Mouse (Mus musculus) gastrocnemius, postnatal 14 days (tissue): Measurements from ENCODE around the gene Trp53. TPM values are rescaled to one million over a fixed set of nuclear protein-coding genes. Genes with fewer than 3 reads are reported as not detected.

Experiments
- DNase-seq: peaks from one replicate; pipeline ENCODE4 v3.0.0; 2021; ENCODE audit warnings: mixed read lengths
- intact Hi-C: fragments of 180-260 bp; cut with DNase I; formaldehyde crosslinking; loops from one replicate; pipeline ENCODE4 v1.15.1; 2025; ENCODE audit warnings: low total_unique reads
- total RNA-seq, 2 experiments: library from RNA; stranded (reverse); gene quantifications; 2 replicates each; pipeline ENCODE4 v1.2.3; 2021

Trp53 gene
- total RNA-seq, 2 experiments from 2014 or later: 15.2 to 22.7 TPM

DNA sequence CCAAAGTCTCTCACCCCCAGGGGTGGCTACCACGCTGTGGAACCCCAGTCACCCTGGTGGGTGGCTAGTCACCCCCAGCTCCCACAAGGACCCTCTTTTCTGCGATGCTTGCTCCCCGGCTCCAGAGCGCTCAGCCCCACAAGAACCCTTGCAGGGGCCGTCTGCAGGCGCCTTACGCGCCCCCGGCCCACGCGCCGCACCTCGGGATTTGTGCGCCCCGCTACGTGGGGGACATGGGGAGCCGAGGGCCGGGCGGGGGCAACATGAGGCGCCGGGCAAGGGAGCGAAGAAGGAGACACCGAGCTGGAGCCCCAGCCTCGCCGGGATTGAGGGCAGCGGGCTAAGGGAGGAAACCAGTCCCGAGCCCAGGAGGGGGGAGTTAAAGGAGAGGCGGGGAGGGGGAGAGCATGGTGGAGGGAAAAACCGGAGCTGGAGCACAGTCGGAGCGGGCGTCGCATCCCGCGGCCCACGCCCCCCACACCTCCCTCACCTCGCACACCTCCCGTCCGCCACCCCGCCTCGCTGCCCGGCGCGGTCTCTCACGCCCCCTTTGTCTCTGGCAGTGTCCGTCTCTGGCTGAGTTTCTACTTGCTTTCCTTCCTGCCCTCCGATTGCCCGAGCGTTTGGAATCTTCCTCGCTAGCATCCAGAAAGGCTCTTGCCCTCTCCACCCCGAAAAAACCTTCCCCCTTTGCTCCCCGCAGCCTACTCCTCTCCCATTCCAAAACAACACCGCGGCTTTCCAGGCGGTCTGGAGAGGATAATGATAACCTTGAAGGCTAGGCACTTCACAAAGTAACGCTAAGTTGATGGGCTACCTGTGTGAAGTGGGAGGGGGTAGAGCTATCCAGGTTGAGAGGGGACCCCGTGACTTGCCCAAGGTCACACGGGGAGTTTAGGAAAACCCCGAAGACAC, 20.1 kb upstream of the Trp53 start, which contains the start of gene Efnb3:
Efnb3 (minus strand) TSS at position 355 of the 915 bp plus-strand sequence.
- intact Hi-C loops: no loop called here
- peak; percentile 21 for DNase-seq

DNA sequence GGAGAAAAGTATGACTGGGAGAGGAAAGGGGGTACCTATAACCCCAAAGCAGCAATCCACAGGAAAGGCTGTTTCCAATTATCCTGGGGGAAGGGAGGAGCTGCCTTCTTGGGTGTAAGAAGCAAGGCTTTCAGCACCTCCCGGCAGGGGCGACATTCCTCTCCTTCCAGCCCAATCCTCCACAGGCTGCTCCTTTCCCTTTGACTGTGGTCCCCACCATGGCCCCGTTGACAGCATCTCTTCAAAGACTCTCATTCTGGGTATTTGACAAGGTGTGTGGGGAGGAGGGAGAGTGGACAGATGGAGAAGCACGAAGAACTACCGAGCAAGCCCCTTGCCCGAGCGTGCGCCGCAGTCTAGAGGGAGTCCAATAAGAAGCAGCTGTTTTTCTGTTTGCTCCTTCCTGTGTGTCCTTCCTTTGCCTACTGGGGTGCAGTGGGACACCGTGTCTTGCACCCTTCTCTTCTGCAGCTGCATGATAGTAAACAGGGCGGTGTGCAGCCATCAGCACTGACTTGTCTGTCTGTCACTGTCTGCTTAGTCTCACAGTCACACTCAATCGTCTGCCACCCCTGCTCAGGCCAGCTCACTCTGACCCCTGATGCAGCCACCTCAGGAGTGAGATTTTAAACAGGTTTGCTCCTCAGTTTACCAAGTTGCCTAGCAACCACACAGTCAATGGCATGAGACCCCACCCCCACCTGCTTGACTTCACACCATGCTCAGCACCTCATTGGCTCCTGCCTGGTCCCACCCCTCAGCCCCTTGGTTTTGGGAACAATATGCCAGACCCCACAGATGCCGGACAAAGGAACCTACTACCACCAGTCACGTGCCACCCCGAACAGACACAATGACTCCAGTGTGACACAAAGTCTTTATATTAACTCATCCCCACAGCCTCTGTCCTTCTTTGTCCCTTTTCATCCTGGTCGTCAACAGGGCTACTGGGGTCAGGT, 19.0 kb upstream of the Trp53 start:
- intact Hi-C loops: no loop called here
- DNase-seq: no peak

- DNase-seq: no peak
- intact Hi-C loops: no loop called here
These were observed 16.8 kb upstream of the Trp53 start for GRCm38 (mm10) chr11:69563373-69563772.

- no peak for DNase-seq
- intact Hi-C loops: no loop called here
These were observed 15.8 kb upstream of the Trp53 start for GRCm38 (mm10) chr11:69564391-69564790.

DNA sequence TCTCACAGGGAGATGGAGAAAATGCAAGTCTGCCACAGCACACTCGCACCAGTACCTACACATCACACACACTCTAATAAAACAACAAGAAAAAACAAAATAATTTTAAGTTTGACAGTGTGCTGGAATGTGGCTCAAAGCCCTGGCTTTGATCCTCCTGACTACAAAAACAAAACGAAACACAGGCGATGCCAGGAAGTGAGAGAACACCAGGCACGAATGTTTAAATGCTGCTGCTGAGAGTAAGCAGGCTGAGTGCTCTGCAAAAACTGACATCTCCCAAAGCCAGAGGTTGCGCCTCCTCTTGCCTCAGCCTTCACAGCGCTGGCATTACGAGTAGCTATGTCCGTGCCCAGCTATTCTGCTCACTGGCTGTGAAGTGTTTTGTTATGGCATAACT, 15.0 kb upstream of the Trp53 start:
- no peak for DNase-seq
- intact Hi-C loops: no loop called here

GRCm38 (mm10) chr11:69575220-69575619, 4.9 kb upstream of the Trp53 start:
- intact Hi-C loops: loop anchor here (5.0 kb wide), 1 partner anchor 37 kb away; no protein-coding TSS in a partner anchor
- no peak for DNase-seq

- DNase-seq: no peak
- intact Hi-C loops: loop anchor here (5.0 kb wide), 1 partner anchor 36 kb away; no protein-coding TSS in a partner anchor
These were observed 3.9 kb upstream of the Trp53 start for GRCm38 (mm10) chr11:69576307-69576706.

DNA sequence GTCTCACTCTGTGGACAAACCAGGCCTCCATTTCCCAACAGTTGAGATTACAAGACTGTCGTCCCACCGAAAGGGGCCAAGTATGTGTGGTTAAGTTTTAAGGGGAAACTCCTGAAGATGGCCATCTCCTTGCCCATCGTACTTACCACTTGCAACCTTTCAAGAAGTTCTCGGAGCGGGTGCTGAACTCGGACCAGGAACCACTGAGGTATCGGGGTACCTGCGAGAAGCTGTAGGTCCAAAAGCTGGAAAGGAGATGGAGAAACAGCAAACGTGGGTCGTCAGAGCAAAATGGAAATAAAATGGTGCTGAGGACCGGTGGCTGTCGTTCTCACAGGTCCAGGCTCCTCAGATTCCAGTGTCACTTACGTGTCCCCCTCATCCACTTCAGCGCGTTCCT, 1.9 kb upstream of the Trp53 start:
- no peak for DNase-seq
- intact Hi-C loops: loop anchor here (5.0 kb wide), 1 partner anchor 34 kb away; no protein-coding TSS in a partner anchor

- intact Hi-C loops: loop anchor here (5.0 kb wide), 1 partner anchor 33 kb away; no protein-coding TSS in a partner anchor
- DNase-seq: peak; percentile 92
These were observed 786 bp upstream of the Trp53 start for GRCm38 (mm10) chr11:69579128-69580017.

DNA sequence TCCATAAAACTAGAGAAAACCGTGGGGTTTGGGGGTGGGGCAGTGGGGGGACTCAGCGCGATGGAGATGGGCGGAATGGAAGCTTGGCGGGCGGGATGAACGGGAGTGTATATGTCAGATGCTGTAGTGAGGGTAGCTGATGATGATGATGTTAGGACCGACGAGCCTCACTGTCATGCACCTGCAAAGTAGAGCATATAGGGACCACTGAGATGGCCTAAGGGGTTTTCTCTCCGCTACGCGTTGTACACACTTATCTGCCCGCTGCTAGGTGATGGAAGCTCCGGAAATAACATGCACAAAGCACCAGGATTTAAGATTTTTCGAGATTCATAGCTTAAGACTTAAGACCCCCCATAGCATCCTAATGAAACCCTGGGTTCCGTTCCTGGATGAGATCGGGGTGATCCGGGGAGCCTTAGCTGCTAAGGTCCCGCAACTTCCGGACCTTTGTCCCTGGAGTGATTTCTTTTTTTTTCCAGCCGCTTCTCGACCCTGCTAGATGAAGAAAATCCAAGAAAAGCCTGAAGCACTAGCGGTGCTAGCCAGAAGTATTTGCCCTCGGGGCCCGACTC, 500 bp downstream of the Trp53 start:
- intact Hi-C loops: no loop called here

GRCm38 (mm10) chr11:69581147-69581688, 1.1 kb downstream of the Trp53 start:
- DNase-seq: peak; percentile 91
- intact Hi-C loops: no loop called here

More for the DNA sequence above, 500 bp downstream of the Trp53 start:
- no peak for DNase-seq

GRCm38 (mm10) chr11:69581814-69582213, 1.7 kb downstream of the Trp53 start:
- intact Hi-C loops: no loop called here
- DNase-seq: no peak

DNA sequence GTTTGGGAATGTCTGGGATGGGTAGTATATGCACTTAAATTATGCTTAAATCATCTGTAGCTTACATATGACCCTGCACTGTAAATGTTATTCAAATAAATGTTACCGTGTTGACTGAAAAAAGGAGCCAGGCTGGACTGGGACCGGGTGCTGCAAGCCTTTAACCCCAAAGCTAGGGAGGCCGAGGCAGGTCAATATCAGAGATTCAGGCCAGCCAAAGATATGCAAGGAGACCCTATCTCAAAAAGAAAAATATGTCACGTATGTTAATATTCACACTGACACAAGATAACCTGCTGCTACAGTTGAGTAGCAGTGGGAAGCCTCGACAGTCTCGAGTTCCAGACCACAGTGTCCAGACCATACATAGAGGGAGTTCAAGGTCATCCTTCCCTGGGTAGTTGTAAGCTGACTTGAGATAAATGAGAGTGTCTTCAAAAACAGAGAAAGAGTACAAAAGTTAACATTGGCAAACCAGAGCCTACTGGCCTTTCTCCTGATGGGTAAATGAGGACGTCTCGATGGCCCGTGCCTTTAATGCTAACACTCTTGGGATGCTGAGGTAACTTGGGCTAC, 2.2 kb downstream of the Trp53 start:
- DNase-seq: no peak
- intact Hi-C loops: no loop called here

DNA sequence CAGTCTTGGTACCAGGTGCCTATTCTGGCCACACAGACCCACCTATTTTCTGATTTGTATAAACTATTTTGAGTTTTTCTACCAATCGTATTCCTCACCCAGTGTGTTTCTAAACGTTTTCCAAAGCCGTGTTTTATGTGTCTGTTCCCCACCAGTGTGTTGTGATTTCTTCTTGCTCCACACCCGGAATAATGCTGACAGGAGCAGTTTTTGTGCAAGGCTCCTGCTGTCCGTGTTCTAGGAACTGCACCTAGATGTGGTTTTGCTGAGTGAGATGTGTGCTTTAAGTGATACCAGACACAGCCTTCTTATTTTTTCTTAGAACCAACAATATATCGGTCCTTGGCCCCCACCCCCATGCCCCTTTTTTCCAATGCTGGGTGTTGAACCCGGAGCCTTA, 3.8 kb downstream of the Trp53 start:
- intact Hi-C loops: no loop called here
- DNase-seq: no peak

DNA sequence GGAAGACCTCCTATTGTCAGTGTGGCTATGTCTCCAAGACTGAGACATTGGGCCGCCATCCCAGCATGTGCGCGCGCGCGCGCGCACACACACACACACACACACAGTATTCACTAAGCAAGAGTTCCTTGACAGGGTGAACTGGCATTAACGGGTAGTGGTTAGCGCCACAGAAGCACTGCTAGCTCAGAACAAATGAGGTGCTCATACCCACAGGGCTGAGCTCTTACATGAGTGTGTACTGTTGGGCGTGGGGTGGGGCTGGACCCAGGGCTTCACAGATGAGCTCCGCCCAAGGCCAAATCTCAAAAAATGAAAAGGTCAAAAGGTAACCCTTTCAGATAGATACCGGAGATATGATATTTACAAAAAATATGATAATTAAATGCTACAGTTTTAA, 4.8 kb downstream of the Trp53 start:
- no peak for DNase-seq
- intact Hi-C loops: no loop called here

GRCm38 (mm10) chr11:69585718-69586325, 5.7 kb downstream of the Trp53 start:
- DNase-seq: no peak
- intact Hi-C loops: no loop called here

DNA sequence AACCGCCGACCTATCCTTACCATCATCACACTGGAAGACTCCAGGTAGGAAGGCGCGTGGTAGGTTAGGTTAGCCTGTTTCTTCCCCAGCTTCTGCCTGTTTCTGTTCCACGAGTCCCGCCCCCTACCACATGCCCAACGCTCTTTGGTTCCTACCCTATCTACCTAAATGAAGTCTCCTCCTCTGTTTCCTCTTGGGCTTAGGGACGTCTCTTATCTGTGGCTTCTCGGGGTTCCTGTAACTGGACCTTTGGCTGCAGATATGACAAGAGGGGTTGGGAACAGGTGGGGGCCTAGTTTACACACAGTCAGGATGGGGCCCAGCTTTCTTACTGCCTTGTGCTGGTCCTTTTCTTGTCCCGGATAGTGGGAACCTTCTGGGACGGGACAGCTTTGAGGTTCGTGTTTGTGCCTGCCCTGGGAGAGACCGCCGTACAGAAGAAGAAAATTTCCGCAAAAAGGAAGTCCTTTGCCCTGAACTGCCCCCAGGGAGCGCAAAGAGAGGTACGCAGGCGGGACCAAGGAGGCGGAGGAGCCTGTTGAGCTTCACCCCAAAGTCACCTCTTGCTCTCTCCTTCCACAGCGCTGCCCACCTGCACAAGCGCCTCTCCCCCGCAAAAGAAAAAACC, 9.2 kb downstream of the Trp53 start:
- no peak for DNase-seq
- intact Hi-C loops: no loop called here
